Mouse (Mus musculus): ENCODE measurements around the gene Slc38a9. TPM values are rescaled to one million over a fixed set of nuclear protein-coding genes. Genes with fewer than 3 reads are reported as not detected.
A peak's percentile ranks its signal among the peaks of the same experiment; 100 is the strongest.
"Not testable (repeated sequence)": the region's sequence is repeated elsewhere in the genome, so short reads cannot be mapped to it uniquely, and the experiment has no call there.

Gene Slc38a9
- polyA plus RNA-seq, 1 experiment from 2014 or later: 11.2 TPM

DNA sequence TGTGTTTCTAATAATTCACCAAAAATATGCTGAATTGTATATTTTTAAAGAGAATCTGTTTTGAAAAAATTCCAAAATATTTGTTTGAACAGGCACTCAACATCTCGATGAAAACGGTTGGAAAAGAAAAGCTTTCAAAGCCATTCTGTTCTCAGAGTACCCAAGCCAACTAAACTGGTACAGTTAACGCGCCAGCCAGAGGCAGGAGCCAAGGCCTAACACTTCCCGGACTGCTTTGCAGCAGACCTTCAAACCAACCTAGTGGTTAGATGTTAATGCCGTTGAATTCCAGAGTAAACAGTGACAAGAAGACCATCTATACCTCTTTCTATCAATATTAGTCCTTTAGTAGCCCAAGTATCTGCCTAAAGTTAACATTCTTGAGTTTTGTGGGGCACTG, 23.4 kb downstream of the Slc38a9 start:
- no peak for ATAC-seq (replicated peaks; ENCODE audit: insufficient number of reproducible peaks, insufficient read depth, low FRiP score, low read depth)
- H3K36me3 ChIP-seq: no peaks in the 10 kb centered on the region
- WGBS: 76% methylated on average over 6 of the region's 6 CpGs
- no peaks in the 10 kb centered on the region for H3K27me3 ChIP-seq
- H3K9ac ChIP-seq: no peak overlapping the region
- H3K4me2 ChIP-seq: no peak overlapping the region
- no peaks in the 10 kb centered on the region for H3K9me3 ChIP-seq (replicated peaks)
- peaks cover 11% of the 10 kb centered on the region for H3K4me1 ChIP-seq (replicated peaks)
- H3K27ac ChIP-seq: 0 out of 2 replicates have a peak overlapping the region, but pooled peaks have one; percentile 2
- H3K4me3 ChIP-seq: no peak overlapping the region

DNA sequence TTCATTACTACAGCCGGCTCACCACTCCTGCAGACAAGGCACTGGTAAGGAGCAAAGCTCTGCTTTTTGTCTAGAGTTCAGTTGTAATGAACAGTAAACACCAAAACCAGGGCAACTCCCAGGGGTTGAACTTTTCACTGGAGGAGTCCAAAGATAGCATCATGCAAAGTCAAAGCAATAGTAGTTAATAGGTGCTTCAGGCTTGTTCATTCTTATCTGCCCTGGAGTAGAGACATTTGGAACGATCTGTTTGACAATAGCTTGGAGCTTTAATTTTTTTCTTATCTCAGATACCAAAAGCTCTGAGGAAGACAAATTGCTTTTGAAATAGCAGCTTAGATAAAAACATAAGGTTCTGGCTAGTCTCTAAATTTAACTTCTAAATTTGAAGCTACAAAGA, 25.6 kb downstream of the Slc38a9 start:
- WGBS: 27% methylated on average over 2 of the region's 2 CpGs
- no peaks in the 10 kb centered on the region for H3K36me3 ChIP-seq

DNA sequence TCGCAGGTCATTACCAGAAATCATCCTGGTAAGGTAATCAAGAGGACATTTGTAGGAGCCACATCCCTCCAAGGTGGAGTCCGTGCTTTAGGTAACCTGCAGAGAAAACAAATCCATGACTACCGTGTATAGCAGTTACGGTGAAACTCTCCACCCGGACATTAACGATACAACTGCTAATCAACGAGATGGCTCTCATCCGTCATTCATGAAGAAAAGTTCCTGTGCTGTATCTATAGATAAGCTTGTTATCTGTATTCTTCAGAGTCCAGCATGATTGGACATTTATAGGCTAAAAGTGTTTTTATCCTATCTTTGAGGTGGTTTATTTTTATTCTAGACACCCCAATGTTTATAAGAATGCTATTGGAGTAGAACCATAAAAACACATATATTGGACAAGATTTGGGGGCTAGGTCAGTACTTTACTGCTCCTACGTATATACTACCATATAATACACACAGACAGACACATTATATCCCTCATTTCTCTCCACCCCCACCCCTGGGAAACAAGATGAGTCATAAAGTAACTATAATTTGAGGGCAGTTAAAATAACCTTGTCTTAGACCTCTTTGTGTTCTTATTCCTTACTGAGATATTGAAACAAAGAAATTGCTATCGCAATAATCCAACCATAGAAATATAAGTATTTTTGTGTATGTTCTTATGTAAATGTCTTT, 32.5 kb downstream of the Slc38a9 start:
- Histone ChIP-seq H3K27ac (no peak overlapping the region), H3K9ac (no peak overlapping the region), H3K9me3 (replicated peaks) (no peaks in the 10 kb centered on the region), H3K4me3 (no peak overlapping the region), H3K36me3 (peaks cover 6% of the 10 kb centered on the region; the same call in 1 of the 2 replicates), H3K4me1 (replicated peaks) (peaks cover under 1% of the 10 kb centered on the region; the same call in 1 of the 2 replicates), H3K27me3 (no peaks in the 10 kb centered on the region), H3K4me2 (no peak overlapping the region)
- 80% methylated on average over 10 of the region's 10 CpGs for WGBS
- ATAC-seq (replicated peaks; ENCODE audit: insufficient number of reproducible peaks, insufficient read depth, low FRiP score, low read depth): no peak

More for the DNA sequence above, 25.6 kb downstream of the Slc38a9 start:
- Histone ChIP-seq H3K9ac (no peak overlapping the region), H3K27ac (no peak overlapping the region), H3K4me1 (replicated peaks) (peaks cover 11% of the 10 kb centered on the region), H3K4me3 (no peak overlapping the region), H3K9me3 (replicated peaks) (no peaks in the 10 kb centered on the region), H3K4me2 (no peak overlapping the region), H3K27me3 (no peaks in the 10 kb centered on the region)
- no peak for ATAC-seq (replicated peaks; ENCODE audit: insufficient number of reproducible peaks, insufficient read depth, low FRiP score, low read depth)

DNA sequence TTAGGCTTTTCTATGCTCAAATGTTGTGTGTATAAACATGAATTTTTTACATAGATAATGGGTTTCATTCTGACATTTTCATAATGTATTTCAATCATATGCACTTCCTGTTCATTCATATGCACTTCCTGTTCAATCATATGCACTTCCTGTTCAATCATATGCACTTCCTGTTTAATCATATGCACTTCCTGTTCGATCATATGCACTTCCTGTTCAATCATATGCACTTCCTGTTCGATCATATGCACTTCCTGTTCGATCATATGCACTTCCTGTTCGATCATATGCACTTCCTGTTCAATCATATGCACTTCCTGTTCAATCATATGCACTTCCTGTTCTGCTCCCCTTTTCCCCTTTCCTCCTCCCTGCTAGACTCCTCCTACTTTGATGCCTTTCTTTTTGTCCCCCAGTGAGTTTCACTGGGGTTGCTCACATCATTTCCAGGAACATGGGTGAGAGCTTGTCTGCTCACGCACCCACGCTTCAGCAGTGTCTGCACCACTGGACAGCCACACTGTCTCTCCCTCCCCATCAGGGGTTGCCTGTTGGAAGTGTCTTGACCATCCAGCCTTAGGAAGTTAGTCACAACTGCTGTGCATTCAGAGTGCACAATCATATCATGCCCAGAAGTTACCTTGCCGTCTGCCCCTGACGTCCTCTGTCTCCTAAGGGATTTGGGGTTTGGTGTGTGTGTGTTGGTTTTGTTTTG, 35.1 kb downstream of the Slc38a9 start:
- H3K9me3 ChIP-seq (replicated peaks): no peaks in the 10 kb centered on the region
- H3K4me1 ChIP-seq (replicated peaks): peaks cover 2% of the 10 kb centered on the region; the same call in 1 of the 2 replicates
- no peak overlapping the region for H3K27ac ChIP-seq
- WGBS: 93% methylated on average over 8 of the region's 8 CpGs
- no peak for ATAC-seq (replicated peaks; ENCODE audit: insufficient number of reproducible peaks, insufficient read depth, low FRiP score, low read depth)
- H3K4me2 ChIP-seq: no peak overlapping the region
- H3K9ac ChIP-seq: no peak overlapping the region
- H3K27me3 ChIP-seq: no peaks in the 10 kb centered on the region
- no peak overlapping the region for H3K4me3 ChIP-seq
- H3K36me3 ChIP-seq: peaks cover 10% of the 10 kb centered on the region

DNA sequence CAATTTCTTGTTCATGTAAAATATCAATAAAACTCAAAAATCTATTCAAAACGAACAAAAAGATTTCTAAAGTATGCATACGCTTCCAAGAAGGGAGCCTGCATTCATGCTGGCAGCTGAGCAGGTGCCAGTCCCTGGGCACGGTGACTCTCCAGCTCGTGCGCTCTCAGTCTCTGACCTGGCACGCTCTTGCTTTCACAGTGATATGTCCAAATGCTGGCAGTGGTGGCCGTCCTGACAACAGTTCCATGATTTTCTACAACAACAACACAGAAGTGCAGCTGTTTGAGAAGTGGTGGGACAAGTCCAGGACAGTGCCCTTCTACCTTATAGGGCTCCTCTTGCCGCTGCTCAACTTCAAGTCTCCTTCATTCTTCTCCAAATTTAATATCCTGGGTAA, 40.7 kb downstream of the Slc38a9 start:
- no peaks in the 10 kb centered on the region for H3K9me3 ChIP-seq (replicated peaks)
- no peak overlapping the region for H3K4me2 ChIP-seq
- peaks cover 4% of the 10 kb centered on the region; the same call in 1 of the 2 replicates for H3K36me3 ChIP-seq
- H3K9ac ChIP-seq: no peak overlapping the region
- no peak overlapping the region for H3K27ac ChIP-seq
- peaks cover 2% of the 10 kb centered on the region; the same call in 1 of the 2 replicates for H3K4me1 ChIP-seq (replicated peaks)
- 84% methylated on average over 8 of the region's 8 CpGs for WGBS
- H3K4me3 ChIP-seq: no peak overlapping the region
- no peaks in the 10 kb centered on the region for H3K27me3 ChIP-seq
- no peak for ATAC-seq (replicated peaks; ENCODE audit: insufficient number of reproducible peaks, insufficient read depth, low FRiP score, low read depth)

DNA sequence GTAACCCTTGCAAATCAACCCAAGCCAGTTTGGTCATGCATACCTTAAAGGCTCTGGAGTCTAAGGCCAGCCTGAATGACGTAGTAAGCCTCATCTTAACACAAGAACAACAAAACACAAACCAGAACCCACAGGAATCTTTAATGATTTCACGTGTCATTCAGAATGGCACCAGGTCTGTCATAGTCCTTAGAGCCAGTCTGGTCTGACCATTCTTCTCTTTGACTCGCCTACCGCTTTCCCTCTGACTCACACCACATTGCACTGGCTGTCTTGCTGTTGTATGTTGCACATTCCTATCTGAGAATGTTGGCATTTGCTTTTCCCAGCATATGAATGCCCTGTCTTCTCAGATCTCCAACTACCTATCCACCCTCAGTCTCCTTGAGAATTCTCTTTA, 45.8 kb downstream of the Slc38a9 start:
- no peak overlapping the region for H3K4me2 ChIP-seq
- H3K9ac ChIP-seq: no peak overlapping the region
- H3K9me3 ChIP-seq (replicated peaks): no peaks in the 10 kb centered on the region
- 81% methylated on average over 4 of the region's 4 CpGs for WGBS
- no peak overlapping the region for H3K4me3 ChIP-seq
- no peaks in the 10 kb centered on the region for H3K27me3 ChIP-seq
- no peaks in the 10 kb centered on the region for H3K36me3 ChIP-seq
- no peak overlapping the region for H3K27ac ChIP-seq
- peaks cover 7% of the 10 kb centered on the region; the same call in 1 of the 2 replicates for H3K4me1 ChIP-seq (replicated peaks)
- no peak for ATAC-seq (replicated peaks; ENCODE audit: insufficient number of reproducible peaks, insufficient read depth, low FRiP score, low read depth)

DNA sequence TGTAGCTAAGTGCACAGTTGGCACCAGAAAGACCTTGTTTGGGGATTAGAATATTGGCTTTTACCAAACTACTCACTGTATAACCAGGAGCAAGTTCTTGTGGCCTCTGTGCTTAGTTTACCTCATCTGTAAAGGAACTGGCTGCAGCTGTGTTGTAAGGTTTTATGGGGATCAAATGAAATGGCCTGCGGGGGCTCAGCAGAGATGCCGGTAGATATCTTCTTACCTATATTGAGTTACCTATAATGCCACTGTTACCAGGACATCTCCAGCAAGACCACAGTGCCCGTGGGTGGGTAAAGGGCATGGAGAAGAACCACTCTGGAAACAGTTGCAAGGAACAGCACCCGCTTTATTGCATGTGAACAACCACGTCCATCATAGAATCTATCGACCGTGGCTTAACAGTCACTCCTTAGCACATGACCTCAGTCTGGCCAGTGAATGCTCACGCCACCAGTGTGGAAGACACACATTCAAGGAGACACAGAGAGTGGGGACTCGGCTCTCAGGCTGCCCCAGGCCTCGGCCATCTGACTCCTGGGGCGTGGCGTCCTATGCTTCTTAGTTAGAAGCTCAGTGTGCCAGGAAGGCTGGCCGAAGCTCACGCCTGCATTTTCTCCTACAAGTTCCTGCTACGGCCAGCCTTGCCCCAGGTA, 59.7 kb downstream of the Slc38a9 start:
- Histone ChIP-seq H3K9ac (no peak overlapping the region), H3K27ac (no peak overlapping the region), H3K27me3 (no peaks in the 10 kb centered on the region), H3K4me3 (no peak overlapping the region), H3K9me3 (replicated peaks) (no peaks in the 10 kb centered on the region), H3K4me2 (no peak overlapping the region), H3K4me1 (replicated peaks) (no peaks in the 10 kb centered on the region), H3K36me3 (no peaks in the 10 kb centered on the region)
- ATAC-seq (replicated peaks; ENCODE audit: insufficient number of reproducible peaks, insufficient read depth, low FRiP score, low read depth): no peak
- WGBS: 88% methylated on average over 15 of the region's 15 CpGs

DNA sequence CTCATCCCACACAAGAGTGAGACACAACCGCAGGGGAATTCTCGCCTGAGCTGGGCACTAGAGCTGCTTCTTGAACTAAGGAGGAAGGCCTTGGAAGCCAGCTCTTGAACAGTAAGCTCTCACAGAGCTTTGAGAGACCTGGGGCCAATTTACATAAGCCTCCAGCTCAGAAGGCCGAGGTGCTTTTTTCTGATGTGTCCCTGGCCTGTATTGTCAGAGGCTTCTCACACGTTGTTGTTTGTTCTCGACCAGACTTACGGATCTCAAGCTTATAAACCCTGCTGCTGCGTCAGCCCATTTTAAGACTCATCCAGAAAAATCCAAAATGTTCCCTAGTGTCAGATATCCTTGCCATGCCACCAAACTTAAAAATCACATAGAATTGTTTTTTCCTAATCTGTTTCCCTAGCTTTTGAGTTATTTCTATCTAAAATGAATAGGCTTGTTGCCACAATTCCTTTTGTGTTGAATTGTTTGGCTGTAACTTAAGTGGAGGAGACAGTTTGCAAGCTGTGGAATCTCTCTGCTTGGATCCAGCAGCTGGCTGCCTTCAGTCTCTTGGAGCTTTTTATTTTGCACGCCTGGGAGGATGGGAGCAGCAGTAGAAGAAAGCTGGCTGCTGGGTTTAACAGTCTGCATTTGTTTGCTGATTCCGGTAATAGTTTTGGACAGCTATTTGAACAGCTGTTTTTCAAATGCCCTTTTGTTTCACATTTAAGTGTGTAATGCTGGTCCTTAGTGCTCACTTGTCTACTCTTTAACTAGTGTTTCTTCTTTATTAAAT, 61.6 kb downstream of the Slc38a9 start:
- 65% methylated on average over 9 of the region's 9 CpGs for WGBS
- Histone ChIP-seq H3K27me3 (no peaks in the 10 kb centered on the region), H3K9me3 (replicated peaks) (no peaks in the 10 kb centered on the region), H3K27ac (peak overlapping the region; percentile 65), H3K9ac (no peak overlapping the region), H3K4me2 (no peak overlapping the region), H3K4me3 (no peak overlapping the region), H3K4me1 (replicated peaks) (no peaks in the 10 kb centered on the region), H3K36me3 (no peaks in the 10 kb centered on the region)
- no peak for ATAC-seq (replicated peaks; ENCODE audit: insufficient number of reproducible peaks, insufficient read depth, low FRiP score, low read depth)

DNA sequence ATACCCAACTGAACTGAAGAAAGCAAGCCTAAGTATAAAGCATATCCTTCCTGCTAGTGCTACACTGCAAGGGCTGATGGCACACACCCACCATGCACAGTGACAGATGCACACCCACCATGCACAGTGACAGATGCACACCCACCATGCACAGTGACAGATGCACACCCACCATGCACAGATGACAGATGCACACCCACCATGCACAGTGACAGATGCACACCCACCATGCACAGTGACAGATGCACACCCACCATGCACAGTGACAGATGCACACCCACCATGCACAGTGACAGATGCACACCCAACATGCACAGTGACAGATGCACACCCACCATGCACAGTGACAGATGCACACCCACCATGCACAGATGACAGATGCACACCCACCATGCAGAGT, 63.7 kb downstream of the Slc38a9 start:
- H3K36me3 ChIP-seq; H3K4me1 ChIP-seq (replicated peaks); H3K9me3 ChIP-seq (replicated peaks); H3K4me3 ChIP-seq; H3K4me2 ChIP-seq; H3K9ac ChIP-seq; H3K27ac ChIP-seq; ATAC-seq (replicated peaks; ENCODE audit: insufficient number of reproducible peaks, insufficient read depth, low FRiP score, low read depth); H3K27me3 ChIP-seq: not testable (repeated sequence)

DNA sequence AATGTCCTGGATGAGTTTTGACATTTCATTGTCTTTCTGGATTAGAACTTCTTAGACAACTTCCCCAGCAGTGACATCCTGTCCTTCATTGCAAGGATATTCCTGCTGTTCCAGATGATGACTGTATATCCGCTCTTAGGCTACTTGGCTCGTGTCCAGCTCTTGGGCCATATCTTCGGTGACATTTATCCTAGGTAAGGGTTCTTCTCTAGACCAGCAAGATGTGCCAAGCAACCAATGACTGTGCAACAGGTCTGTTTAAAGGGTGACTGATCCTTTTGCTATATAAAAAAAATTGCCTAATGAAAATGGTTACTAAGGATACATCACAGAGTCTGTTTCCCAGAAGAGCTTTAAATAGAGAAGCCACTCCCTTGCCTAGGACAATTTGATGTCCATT, 65.5 kb downstream of the Slc38a9 start:
- Histone ChIP-seq H3K4me1 (replicated peaks) (no peaks in the 10 kb centered on the region), H3K9me3 (replicated peaks) (no peaks in the 10 kb centered on the region), H3K4me2 (no peak overlapping the region), H3K36me3 (no peaks in the 10 kb centered on the region), H3K27me3 (no peaks in the 10 kb centered on the region), H3K4me3 (no peak overlapping the region), H3K9ac (no peak overlapping the region), H3K27ac (no peak overlapping the region)
- 58% methylated on average over 3 of the region's 3 CpGs for WGBS
- no peak for ATAC-seq (replicated peaks; ENCODE audit: insufficient number of reproducible peaks, insufficient read depth, low FRiP score, low read depth)

DNA sequence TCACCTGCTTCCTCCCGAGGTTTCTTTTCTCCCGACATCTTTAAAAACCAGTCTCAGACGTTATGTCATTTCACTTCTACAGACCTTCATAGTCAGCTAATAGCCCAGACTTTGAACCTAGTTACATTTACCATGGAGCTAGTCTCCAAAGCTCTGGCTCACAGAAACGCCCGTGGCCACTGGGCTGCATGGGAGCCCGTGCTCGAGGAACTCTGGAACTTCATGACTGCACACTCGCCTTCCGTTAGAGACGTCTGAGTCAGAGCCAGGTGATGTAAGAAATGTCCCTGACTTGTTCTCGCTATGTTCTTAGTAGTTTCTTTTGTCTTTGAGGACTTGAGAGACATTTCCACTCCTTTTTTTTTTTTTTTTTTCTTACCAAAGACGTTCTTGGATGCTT, 72.8 kb downstream of the Slc38a9 start:
- no peak for ATAC-seq (replicated peaks; ENCODE audit: insufficient number of reproducible peaks, insufficient read depth, low FRiP score, low read depth)
- no peak overlapping the region for H3K4me3 ChIP-seq
- H3K9me3 ChIP-seq (replicated peaks): no peaks in the 10 kb centered on the region
- H3K4me2 ChIP-seq: no peak overlapping the region
- no peaks in the 10 kb centered on the region for H3K4me1 ChIP-seq (replicated peaks)
- no peak overlapping the region for H3K27ac ChIP-seq
- no peaks in the 10 kb centered on the region for H3K36me3 ChIP-seq
- 85% methylated on average over 12 of the region's 12 CpGs for WGBS
- H3K9ac ChIP-seq: no peak overlapping the region
- no peaks in the 10 kb centered on the region for H3K27me3 ChIP-seq
